Mouse (Mus musculus): ENCODE data around the gene Zfp853.

- TF ChIP-seq CTCF (IDR thresholded peaks at IDR 0.05; ENCODE audit: control insufficient read depth, insufficient read depth, insufficient replicate concordance, low read depth, low read length) (no peak), POLR2A (IDR thresholded peaks at IDR 0.05; ENCODE audit: control insufficient read depth, low read depth, low read length) (peak; percentile 76)
Observed at GRCm38 (mm10) chr5:143328690-143329495, 35.5 kb upstream of the Zfp853 start, which contains the start of gene Zdhhc4.

Data from testis, adult 2 months (tissue).